Mouse (Mus musculus): ENCODE results near the gene Gm21028. TPM values are rescaled to one million over a fixed set of nuclear protein-coding genes. Genes with fewer than 3 reads are reported as not detected.

Gene Gm21028
- not detected for polyA plus RNA-seq (2014; fragmentation: Illumina TruSeq; extraction: RNeasy Lipid Tissue Mini Kit (QIAGEN cat#74804); ENCODE audit: low read depth, low replicate concordance)

GRCm38 (mm10) chr7:42578488-42578887 lies at the start of gene Gm21028:
Gm21028 (minus strand) TSS chr7:42578588.

DNA sequence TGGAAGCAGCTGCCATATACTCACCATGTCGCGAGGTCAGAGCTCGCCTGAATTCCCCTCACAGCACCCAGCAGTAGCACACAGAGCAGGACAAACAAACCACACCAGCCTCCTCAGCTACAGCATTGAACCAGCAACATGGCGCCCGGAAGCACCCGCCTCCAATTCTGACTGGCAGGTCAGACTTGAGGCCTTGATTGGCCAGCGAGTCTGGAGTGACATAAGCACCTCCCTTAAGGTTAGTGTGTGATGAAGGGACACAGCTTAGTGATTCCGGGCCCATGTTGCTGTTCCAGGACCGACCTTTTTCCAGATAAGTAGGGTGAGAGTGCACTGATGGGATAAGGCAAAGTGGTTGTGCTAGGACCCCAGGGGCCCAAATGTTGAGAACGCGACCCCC lies 14.0 kb upstream of the Gm21028 start, which contains the start of gene Zfp977:
Zfp977 (minus strand) TSS at position 135 of the 400 bp plus-strand sequence.

Other genes starting within 250 kb of the Gm21028 start
- gene 4933421I07Rik, start 130.5 kb downstream of the Gm21028 start, polyA plus RNA-seq (2014; fragmentation: Illumina TruSeq; extraction: RNeasy Lipid Tissue Mini Kit (QIAGEN cat#74804); ENCODE audit: low read depth, low replicate concordance): 0.22 TPM
- 6.6 TPM for gene Zfp141, start 72.8 kb downstream of the Gm21028 start, polyA plus RNA-seq (2014; fragmentation: Illumina TruSeq; extraction: RNeasy Lipid Tissue Mini Kit (QIAGEN cat#74804); ENCODE audit: low read depth, low replicate concordance)
- 1.6 TPM for gene Zfp977, start 14.0 kb upstream of the Gm21028 start, polyA plus RNA-seq (2014; fragmentation: Illumina TruSeq; extraction: RNeasy Lipid Tissue Mini Kit (QIAGEN cat#74804); ENCODE audit: low read depth, low replicate concordance)
- 2.7 TPM for gene Zfp976, start 64.0 kb upstream of the Gm21028 start, polyA plus RNA-seq (2014; fragmentation: Illumina TruSeq; extraction: RNeasy Lipid Tissue Mini Kit (QIAGEN cat#74804); ENCODE audit: low read depth, low replicate concordance)
- gene Zfp975, start 114.2 kb upstream of the Gm21028 start, polyA plus RNA-seq (2014; fragmentation: Illumina TruSeq; extraction: RNeasy Lipid Tissue Mini Kit (QIAGEN cat#74804); ENCODE audit: low read depth, low replicate concordance): 4.5 TPM
- 0.07 TPM for gene Gm17067, start 148.4 kb upstream of the Gm21028 start, polyA plus RNA-seq (2014; fragmentation: Illumina TruSeq; extraction: RNeasy Lipid Tissue Mini Kit (QIAGEN cat#74804); ENCODE audit: low read depth, low replicate concordance)
- gene Vmn2r62, start 214.9 kb upstream of the Gm21028 start, polyA plus RNA-seq (2014; fragmentation: Illumina TruSeq; extraction: RNeasy Lipid Tissue Mini Kit (QIAGEN cat#74804); ENCODE audit: low read depth, low replicate concordance): not detected

All from adipose tissue, adult 10 weeks (tissue).